Mouse (Mus musculus): ENCODE results near the gene Gfra4. TPM values are rescaled to one million over a fixed set of nuclear protein-coding genes. Genes with fewer than 3 reads are reported as not detected.

The Gfra4 gene
- polyA plus RNA-seq, 1 experiment from 2014 or later: 0.86 TPM

DNA sequence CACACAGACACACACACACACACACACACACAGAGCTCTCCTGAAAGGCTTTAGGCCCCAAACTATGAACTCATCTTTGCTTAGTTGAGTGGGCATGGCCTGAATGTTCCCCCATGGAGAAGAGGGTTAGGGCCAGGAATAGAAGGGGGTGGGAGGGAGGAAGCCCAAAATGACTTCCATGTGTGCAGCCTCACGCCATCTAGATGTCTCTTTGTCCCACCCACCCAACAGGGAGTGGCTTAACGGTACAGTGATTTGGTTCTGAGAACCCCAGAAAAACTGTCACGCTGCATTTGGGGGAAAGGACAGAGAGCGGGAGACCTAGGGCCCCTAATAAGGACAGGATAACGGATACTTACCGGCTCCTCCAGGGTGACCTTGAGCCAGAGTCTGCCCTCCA is 17.9 kb upstream of the Gfra4 start:
- H3K4me2 ChIP-seq: no peak overlapping the region
- no peaks in the 10 kb centered on the region for H3K9me3 ChIP-seq (replicated peaks)
- H3K4me3 ChIP-seq: no peak overlapping the region
- no peak overlapping the region for H3K9ac ChIP-seq
- peaks cover 14% of the 10 kb centered on the region for H3K4me1 ChIP-seq
- H3K27ac ChIP-seq: no peak overlapping the region
- peaks cover 97% of the 10 kb centered on the region for H3K27me3 ChIP-seq (replicated peaks)
- no peak for ATAC-seq
- 48% methylated on average over 6 of the region's 6 CpGs for WGBS (ENCODE audit: insufficient replicate concordance)
- no peaks in the 10 kb centered on the region for H3K36me3 ChIP-seq

DNA sequence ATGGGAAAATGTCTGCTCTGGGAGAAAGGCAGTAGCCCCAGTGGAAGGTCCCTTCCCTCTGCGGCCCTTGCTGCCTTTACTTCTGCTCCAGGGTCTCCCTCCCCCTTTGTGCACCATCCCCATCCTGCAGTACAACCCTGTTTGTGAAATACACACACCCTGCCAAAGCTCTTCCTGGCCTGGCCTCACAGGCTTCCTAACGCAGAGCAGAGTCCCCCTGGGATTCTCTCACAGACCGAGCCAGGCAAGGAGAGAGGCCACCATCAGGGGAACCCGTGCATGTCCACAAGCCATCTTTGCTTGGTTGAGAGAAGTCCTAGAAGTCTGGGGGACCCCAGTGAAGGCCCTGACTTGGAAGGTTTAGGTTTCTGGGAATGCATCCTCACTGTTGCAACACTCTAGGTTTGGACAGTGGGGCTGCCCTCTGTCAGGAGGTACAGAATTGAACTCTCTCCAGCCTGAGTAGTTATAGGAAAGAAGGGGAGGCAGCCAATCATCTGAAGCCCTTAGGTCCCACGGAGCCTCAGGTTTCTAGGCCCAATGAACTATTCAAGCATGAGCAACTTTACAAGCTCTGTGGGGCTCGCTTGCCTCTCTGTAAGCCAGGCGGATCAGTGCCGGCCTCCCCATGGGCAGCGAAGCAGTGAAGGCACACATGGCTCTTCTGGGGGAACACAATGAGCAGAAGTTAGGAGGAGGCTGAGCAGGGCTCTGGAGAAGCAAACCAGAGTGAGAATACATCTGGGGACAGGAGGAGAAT is 17.1 kb upstream of the Gfra4 start:
- no peak overlapping the region for H3K27ac ChIP-seq
- H3K4me2 ChIP-seq: no peak overlapping the region
- WGBS (ENCODE audit: insufficient replicate concordance): 61% methylated on average over 9 of the region's 9 CpGs
- no peaks in the 10 kb centered on the region for H3K36me3 ChIP-seq
- no peak overlapping the region for H3K9ac ChIP-seq
- H3K9me3 ChIP-seq (replicated peaks): no peaks in the 10 kb centered on the region
- no peak overlapping the region for H3K4me3 ChIP-seq
- H3K4me1 ChIP-seq: peaks cover 23% of the 10 kb centered on the region
- peaks cover 98% of the 10 kb centered on the region for H3K27me3 ChIP-seq (replicated peaks)
- no peak for ATAC-seq

DNA sequence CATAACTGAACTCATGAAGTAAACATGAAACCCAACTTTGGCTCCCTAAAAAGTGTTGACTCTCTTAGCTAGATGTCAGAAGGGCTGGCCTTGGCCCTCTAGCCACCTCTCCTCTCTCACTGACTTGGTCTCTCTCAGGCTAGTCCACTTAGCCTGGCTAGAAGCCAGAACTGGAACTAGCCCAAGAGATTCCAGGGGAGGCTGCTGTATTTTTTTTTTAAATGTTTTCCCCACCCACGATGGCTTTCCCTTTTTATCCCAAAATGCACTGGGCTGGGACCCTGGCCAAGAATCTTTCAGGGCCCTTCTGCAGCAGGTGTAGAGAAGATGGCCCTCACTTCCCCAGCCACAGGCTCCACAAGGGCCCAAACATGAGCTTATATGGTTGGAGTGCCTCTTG is 16.5 kb upstream of the Gfra4 start:
- ATAC-seq: no peak
- H3K4me1 ChIP-seq: peaks cover 28% of the 10 kb centered on the region
- H3K27me3 ChIP-seq (replicated peaks): peaks cover 98% of the 10 kb centered on the region
- 42% methylated on average over 1 of the region's 1 CpGs for WGBS (ENCODE audit: insufficient replicate concordance)
- H3K4me3 ChIP-seq: no peak overlapping the region
- H3K27ac ChIP-seq: no peak overlapping the region
- no peak overlapping the region for H3K4me2 ChIP-seq
- H3K9ac ChIP-seq: no peak overlapping the region
- H3K36me3 ChIP-seq: no peaks in the 10 kb centered on the region
- H3K9me3 ChIP-seq (replicated peaks): no peaks in the 10 kb centered on the region

DNA sequence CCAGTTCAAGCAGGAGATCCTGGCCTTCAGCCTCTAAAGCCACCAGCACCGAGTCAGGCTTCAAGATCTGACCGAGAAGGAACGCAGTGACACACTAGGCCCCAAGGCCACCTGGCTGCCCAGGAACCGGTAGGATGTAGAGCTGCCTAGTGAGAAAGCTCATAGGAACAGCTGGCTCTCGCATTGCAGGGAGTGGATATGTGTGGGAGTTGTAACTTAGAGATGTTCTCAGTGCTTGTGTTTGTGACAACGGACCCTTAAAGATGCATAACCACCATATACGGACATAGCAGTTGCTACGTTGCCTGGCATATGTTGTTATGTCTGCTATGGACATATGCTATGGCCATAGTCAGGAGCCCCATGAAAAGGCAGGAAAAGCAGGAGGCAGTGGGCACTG is 15.8 kb upstream of the Gfra4 start:
- peaks cover 98% of the 10 kb centered on the region for H3K27me3 ChIP-seq (replicated peaks)
- WGBS (ENCODE audit: insufficient replicate concordance): 79% methylated on average over 8 of the region's 8 CpGs
- no peak for ATAC-seq

DNA sequence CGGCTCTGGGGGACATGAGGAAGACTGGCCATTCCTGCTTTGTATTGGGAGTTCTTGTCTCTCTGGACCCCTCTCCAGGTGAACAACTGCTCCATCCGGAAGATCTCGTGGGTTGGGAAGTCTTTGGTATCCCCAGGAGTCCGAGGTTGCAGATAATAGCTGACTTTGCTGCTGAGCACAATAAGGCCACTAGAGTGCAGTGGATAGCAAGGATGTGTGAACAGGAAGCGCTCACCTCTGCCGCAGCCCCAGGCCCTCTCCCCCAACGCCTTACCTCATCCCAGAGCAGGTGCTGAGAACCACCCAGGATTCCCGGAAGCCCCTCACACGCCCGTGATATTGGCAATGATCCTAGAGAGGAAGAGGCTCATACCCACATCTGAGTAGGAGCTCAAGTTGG is 13.3 kb upstream of the Gfra4 start:
- H3K4me2 ChIP-seq: peak overlapping the region; percentile 14
- WGBS (ENCODE audit: insufficient replicate concordance): 3% methylated on average over 10 of the region's 10 CpGs
- H3K9ac ChIP-seq: no peak overlapping the region
- H3K9me3 ChIP-seq (replicated peaks): no peaks in the 10 kb centered on the region
- H3K4me1 ChIP-seq: peaks cover 52% of the 10 kb centered on the region
- H3K27ac ChIP-seq: no peak overlapping the region
- H3K27me3 ChIP-seq (replicated peaks): peaks cover 98% of the 10 kb centered on the region
- no peak for ATAC-seq
- H3K36me3 ChIP-seq: no peaks in the 10 kb centered on the region
- no peak overlapping the region for H3K4me3 ChIP-seq

More for the DNA sequence above, 15.8 kb upstream of the Gfra4 start:
- Histone ChIP-seq H3K4me2 (no peak overlapping the region), H3K9me3 (replicated peaks) (no peaks in the 10 kb centered on the region), H3K36me3 (no peaks in the 10 kb centered on the region), H3K9ac (no peak overlapping the region), H3K4me3 (no peak overlapping the region), H3K27ac (no peak overlapping the region), H3K4me1 (peaks cover 35% of the 10 kb centered on the region)

DNA sequence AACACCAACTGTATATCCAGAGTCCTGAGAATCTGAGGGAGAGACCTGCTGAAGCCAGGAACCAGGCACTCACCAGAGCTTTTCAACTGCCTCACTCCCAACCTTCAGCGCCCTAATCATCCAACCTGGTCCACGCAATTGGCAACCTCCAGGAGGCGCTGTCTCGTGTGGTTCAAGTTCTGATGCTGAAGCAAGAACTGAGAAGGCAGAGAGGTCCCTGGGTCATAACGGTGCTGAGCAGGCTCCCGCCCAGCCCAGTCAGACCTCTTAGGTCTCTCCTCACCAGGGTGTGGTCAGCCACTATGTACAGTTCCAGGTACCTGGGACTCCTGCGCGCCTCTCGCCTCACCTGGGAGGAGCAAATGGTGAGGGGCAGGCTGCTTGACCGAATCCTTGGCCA is 12.7 kb upstream of the Gfra4 start:
- H3K4me3 ChIP-seq: no peak overlapping the region; the same call in 1 of the 2 replicates
- peak overlapping the region; percentile 45 for H3K4me2 ChIP-seq
- 8% methylated on average over 10 of the region's 10 CpGs for WGBS (ENCODE audit: insufficient replicate concordance)

DNA sequence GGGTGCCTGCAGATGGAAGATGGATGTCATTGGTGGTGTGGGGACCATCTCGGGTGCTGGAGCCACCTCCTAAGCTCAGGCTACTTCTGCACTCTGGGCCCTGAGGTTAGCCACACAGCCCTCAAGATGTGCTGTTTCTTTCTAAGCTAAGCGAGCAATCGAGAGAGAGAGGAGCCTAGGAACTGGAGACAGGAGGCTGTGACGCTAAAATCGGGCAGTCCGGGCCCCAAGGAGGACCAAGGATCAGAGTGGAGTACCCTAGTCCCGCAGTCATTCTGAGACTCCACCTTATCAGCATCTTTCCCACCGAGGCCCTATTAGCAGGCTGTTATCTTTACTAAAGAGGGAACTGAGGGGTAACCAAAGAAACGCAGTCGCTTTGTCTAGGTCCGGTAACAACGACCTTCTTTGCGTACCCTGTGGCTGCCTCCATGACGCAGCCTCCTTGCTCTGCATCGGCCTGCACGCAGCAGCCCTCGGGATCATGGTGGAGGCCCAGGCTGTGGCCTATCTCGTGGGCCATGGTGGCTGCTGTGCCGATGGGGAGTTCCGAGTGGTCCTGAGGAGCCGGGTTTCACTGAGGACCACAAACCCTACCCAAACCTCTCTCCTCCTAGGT is 11.9 kb upstream of the Gfra4 start:
- peaks cover 52% of the 10 kb centered on the region for H3K4me1 ChIP-seq
- peak overlapping the region; percentile 45 for H3K4me2 ChIP-seq
- H3K4me3 ChIP-seq: peak overlapping the region; percentile 33
- H3K9ac ChIP-seq: no peak overlapping the region
- no peaks in the 10 kb centered on the region for H3K36me3 ChIP-seq
- 3% methylated on average over 21 of the region's 21 CpGs for WGBS (ENCODE audit: insufficient replicate concordance)
- H3K27me3 ChIP-seq (replicated peaks): peaks cover 96% of the 10 kb centered on the region
- no peak for ATAC-seq
- no peaks in the 10 kb centered on the region for H3K9me3 ChIP-seq (replicated peaks)
- no peak overlapping the region for H3K27ac ChIP-seq

More for the DNA sequence above, 12.7 kb upstream of the Gfra4 start:
- peaks cover 52% of the 10 kb centered on the region for H3K4me1 ChIP-seq
- H3K9me3 ChIP-seq (replicated peaks): no peaks in the 10 kb centered on the region
- no peak overlapping the region for H3K9ac ChIP-seq
- no peaks in the 10 kb centered on the region for H3K36me3 ChIP-seq
- 0 out of 2 replicates have a peak, but pooled peaks have one; percentile 17 for ATAC-seq
- H3K27ac ChIP-seq: no peak overlapping the region
- peaks cover 98% of the 10 kb centered on the region for H3K27me3 ChIP-seq (replicated peaks)

DNA sequence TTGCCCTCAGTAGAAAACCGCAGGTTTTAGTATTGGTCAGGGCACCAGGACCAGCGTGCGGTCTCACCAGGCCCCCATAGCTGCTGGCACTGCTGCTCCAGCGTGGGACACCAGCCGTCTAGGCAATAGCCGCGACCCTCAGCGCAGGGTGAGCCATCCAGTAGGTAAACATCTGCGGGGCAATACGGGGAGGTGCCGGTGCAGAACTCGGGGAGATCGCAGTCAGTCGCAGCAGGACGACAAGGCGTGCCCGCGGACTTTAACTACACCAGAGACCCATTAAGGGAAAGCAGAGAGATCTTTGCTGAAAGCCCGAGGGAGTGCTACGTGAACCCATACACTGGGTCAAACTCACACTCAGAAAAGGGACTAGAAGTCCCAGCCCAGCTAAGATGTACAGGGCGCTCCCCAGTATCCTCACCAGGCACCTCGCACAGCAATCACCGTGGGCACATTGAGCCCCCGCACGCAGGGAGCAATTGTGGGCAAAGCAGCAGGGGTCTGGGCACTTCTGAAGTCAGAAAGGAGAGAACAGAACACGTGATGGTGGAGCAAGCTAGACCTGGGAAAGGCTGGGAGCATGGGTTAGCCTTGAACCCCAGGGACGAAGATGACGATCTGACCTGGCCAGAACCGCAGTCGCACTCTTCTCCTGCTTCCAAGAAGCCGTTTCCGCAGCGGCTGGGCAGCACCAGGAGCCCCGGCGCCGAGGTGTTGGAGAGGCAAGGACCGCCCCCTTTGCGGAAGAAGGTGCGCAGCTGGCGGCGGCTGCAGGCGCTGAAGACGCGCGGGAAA is 11.2 kb upstream of the Gfra4 start:
- Histone ChIP-seq H3K4me3 (peak overlapping the region; percentile 33), H3K9me3 (replicated peaks) (no peaks in the 10 kb centered on the region), H3K27ac (no peak overlapping the region), H3K4me2 (peak overlapping the region; percentile 45), H3K4me1 (peaks cover 52% of the 10 kb centered on the region), H3K36me3 (no peaks in the 10 kb centered on the region), H3K9ac (no peak overlapping the region), H3K27me3 (replicated peaks) (peaks cover 89% of the 10 kb centered on the region)
- 3% methylated on average over 45 of the region's 45 CpGs for WGBS (ENCODE audit: insufficient replicate concordance)
- no peak for ATAC-seq

DNA sequence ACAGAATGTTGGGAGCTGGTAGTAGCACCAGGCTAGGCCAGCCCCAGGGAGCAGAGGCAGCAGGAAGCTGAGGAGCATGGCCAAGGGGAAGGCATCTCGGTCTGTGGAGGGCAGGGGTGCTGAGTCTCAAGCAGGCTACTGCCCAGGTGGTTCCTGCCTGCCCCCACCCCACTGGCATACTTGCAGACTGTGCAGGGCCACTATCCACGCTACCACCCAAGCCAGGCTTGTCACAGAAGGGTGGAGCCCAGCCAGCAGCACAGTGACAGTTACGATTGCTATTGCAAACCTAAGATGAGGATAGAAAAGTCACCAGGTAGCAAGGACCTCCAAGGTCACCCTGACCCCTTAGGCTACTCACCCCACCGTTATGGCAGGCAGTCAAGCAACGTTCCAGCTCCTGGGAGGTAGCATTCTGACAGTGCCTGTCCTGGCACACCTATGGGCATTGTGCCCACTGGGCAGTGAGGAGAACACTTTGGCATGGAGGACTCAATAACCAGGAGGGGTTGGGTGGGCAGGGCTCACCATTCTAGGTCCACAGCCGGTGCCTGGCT is 10.1 kb upstream of the Gfra4 start:
- Histone ChIP-seq H3K9ac (no peak overlapping the region), H3K27ac (no peak overlapping the region), H3K36me3 (no peaks in the 10 kb centered on the region), H3K9me3 (replicated peaks) (no peaks in the 10 kb centered on the region), H3K27me3 (replicated peaks) (peaks cover 82% of the 10 kb centered on the region), H3K4me2 (no peak overlapping the region), H3K4me1 (peaks cover 52% of the 10 kb centered on the region), H3K4me3 (no peak overlapping the region)
- no peak for ATAC-seq
- 45% methylated on average over 6 of the region's 6 CpGs for WGBS (ENCODE audit: insufficient replicate concordance)

DNA sequence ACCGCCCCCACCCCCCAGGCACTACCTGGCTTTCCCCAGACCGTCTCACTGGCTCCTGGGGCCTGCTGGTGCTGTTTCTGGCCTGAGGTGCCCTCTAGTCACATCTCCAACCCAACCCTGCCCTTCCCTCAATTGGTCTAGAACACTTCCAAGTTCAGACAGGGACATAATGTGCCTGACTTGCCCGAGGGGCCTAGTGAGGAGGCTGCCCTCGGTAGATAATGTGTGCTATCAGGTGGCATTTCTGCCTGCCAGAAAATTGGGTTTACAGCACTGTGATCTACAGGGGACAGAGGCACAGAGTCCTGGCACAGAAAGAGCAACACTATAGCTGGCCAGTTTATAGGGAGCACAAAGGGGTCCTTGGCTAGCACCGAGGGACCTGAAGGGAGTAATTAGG is 9.2 kb upstream of the Gfra4 start:
- Histone ChIP-seq H3K9ac (no peak overlapping the region), H3K9me3 (replicated peaks) (no peaks in the 10 kb centered on the region), H3K4me3 (no peak overlapping the region), H3K4me1 (peaks cover 52% of the 10 kb centered on the region), H3K27ac (no peak overlapping the region), H3K36me3 (no peaks in the 10 kb centered on the region), H3K4me2 (no peak overlapping the region), H3K27me3 (replicated peaks) (peaks cover 82% of the 10 kb centered on the region)
- peak; percentile 67 for ATAC-seq
- WGBS (ENCODE audit: insufficient replicate concordance): 44% methylated on average over 5 of the region's 5 CpGs

DNA sequence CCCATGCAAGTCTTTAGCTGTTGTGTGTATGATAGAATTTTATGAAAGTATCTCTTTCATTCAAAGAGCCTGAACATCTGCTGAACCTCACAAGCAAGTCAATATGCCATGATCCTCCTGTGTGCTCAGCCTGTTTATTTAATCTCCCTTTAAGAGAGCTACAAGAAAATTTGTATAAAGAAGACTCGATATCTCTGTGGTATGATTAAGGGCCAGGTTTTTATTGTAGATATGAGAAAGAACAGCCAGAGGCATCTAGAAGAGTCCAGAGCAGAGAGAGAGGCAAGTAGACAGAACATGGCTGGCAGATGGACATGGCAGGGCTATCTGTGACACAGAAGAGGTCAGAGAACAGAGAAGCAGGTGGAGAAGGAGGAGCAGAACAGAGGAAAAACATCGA is 3.1 kb upstream of the Gfra4 start:
- no peak overlapping the region for H3K27ac ChIP-seq
- H3K4me3 ChIP-seq: no peak overlapping the region
- peaks cover 75% of the 10 kb centered on the region for H3K27me3 ChIP-seq (replicated peaks)
- H3K9ac ChIP-seq: no peak overlapping the region
- peaks cover 12% of the 10 kb centered on the region for H3K4me1 ChIP-seq
- no peak for ATAC-seq
- WGBS (ENCODE audit: insufficient replicate concordance): 53% methylated on average over 2 of the region's 2 CpGs
- H3K36me3 ChIP-seq: no peaks in the 10 kb centered on the region
- H3K9me3 ChIP-seq (replicated peaks): no peaks in the 10 kb centered on the region
- no peak overlapping the region for H3K4me2 ChIP-seq
